Mouse (Mus musculus) 3134 (cell line): ENCODE results near the gene Cdkl2.

ENCODE experiments used
- DNase-seq: peaks from one replicate; pipeline ENCODE4 v3.0.0-alpha.2; 2011; ENCODE audit warnings: low spot score; ENCODE audit not compliant: insufficient read length; ENCODE audit errors: extremely low read depth

Gene Cdkl2

GRCm38 (mm10) chr5:92043783-92044182, at the start of gene Cdkl2:
Gene Cdkl2 (minus strand): TSS chr5:92043883.
- DNase-seq = no peak

GRCm38 (mm10) chr5:92087469-92087868, 43.8 kb upstream of the Cdkl2 start:
- DNase-seq = no peak

GRCm38 (mm10) chr5:92085821-92086550, 42.3 kb upstream of the Cdkl2 start:
- no peak for DNase-seq

GRCm38 (mm10) chr5:92085246-92085645, 41.6 kb upstream of the Cdkl2 start:
- no peak for DNase-seq

- DNase-seq = peak; percentile 99
These were observed 39.8 kb upstream of the Cdkl2 start, which contains the start of gene G3bp2 for GRCm38 (mm10) chr5:92083417-92084038. Gene G3bp2 (minus strand): TSS chr5:92083719.

GRCm38 (mm10) chr5:92082821-92083401, 39.2 kb upstream of the Cdkl2 start:
- DNase-seq = peak; percentile 72

GRCm38 (mm10) chr5:92081326-92081725, 37.6 kb upstream of the Cdkl2 start:
- DNase-seq = no peak

- DNase-seq = no peak
These were observed 36.7 kb upstream of the Cdkl2 start for GRCm38 (mm10) chr5:92080400-92080799.

- no peak for DNase-seq
These were observed 35.6 kb upstream of the Cdkl2 start for GRCm38 (mm10) chr5:92079304-92079703.

- DNase-seq = no peak
These were observed 35.1 kb upstream of the Cdkl2 start for GRCm38 (mm10) chr5:92078751-92079150.

- no peak for DNase-seq
These were observed 32.6 kb upstream of the Cdkl2 start for GRCm38 (mm10) chr5:92076273-92076672.

GRCm38 (mm10) chr5:92074061-92074460, 30.4 kb upstream of the Cdkl2 start:
- DNase-seq = no peak

- DNase-seq = no peak
These were observed 19.5 kb upstream of the Cdkl2 start for GRCm38 (mm10) chr5:92063192-92063591.

- no peak for DNase-seq
These were observed 9.2 kb upstream of the Cdkl2 start for GRCm38 (mm10) chr5:92052866-92053265.

- no peak for DNase-seq
These were observed 6.7 kb upstream of the Cdkl2 start for GRCm38 (mm10) chr5:92050419-92050818.

GRCm38 (mm10) chr5:92042377-92043348, 1.0 kb downstream of the Cdkl2 start:
- peak; percentile 96 for DNase-seq

GRCm38 (mm10) chr5:92019960-92020359, 23.7 kb downstream of the Cdkl2 start:
- no peak for DNase-seq

GRCm38 (mm10) chr5:92011756-92012155, 31.9 kb downstream of the Cdkl2 start:
- DNase-seq = no peak

GRCm38 (mm10) chr5:92009827-92010226, 33.9 kb downstream of the Cdkl2 start:
- DNase-seq = no peak

GRCm38 (mm10) chr5:92003011-92003410, 40.7 kb downstream of the Cdkl2 start:
- no peak for DNase-seq

GRCm38 (mm10) chr5:92000770-92001169, 42.9 kb downstream of the Cdkl2 start:
- peak; percentile 72 for DNase-seq
